Mouse (Mus musculus) kidney, adult 2 months (tissue): Measurements from ENCODE around the gene Tspan14.

Source experiments
- CTCF ChIP-seq: fragments of 200-500 bp; conservative IDR thresholded peaks from 2 replicates; pipeline ENCODE4 v1.5.1; 2011; ENCODE audit warnings: low read depth, mild to moderate bottlenecking, control low read depth, low read length, moderate library complexity, mixed read lengths; ENCODE audit not compliant: insufficient read depth, insufficient read length
- POLR2A ChIP-seq: fragments of 200-500 bp; IDR thresholded peaks from one replicate; pipeline ENCODE4 v1.6.1; 2011; ENCODE audit warnings: low read depth, low read length, control low read depth

DNA sequence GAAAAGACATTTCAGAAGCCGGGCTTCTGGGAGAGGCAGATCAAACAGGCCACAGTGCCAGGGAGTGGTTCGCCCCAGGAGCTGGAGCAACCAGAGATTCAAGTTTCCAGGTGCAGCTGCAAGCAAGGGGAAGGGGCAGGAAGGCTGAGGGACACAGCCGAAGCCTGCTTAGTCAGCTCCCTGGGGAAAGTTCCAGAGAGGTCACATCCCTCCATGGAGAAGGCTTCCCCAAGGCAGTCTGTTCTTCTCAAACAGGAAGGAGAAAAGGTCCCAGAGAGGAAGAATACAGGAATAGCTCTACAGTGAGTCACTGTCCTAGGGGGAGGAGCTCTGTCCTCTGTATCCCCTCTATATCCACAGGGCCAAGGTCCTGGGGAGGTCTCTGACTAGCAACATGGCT lies 51.9 kb downstream of the Tspan14 start:
- TF ChIP-seq CTCF (no peak), POLR2A (no peak)
